Mouse (Mus musculus) c-Kit-positive CD71-positive TER-119-negative erythroid progenitor cells, embryonic 14.5 days (primary cell): ENCODE data around the gene D3Ertd254e.

Source experiments
- DNase-seq: peaks from one replicate; pipeline ENCODE4 v3.0.0-alpha.2; 2013; ENCODE audit warnings: low read depth

Gene D3Ertd254e

GRCm38 (mm10) chr3:36212758-36213157 is 61.9 kb downstream of the D3Ertd254e start:
- no peak for DNase-seq
